Mouse (Mus musculus): ENCODE measurements around the gene Pxk. TPM values are rescaled to one million over a fixed set of nuclear protein-coding genes. Genes with fewer than 3 reads are reported as not detected.

Pxk gene
- polyA plus RNA-seq, 1 experiment from 2014 or later, result 30.2 TPM

GRCm38 (mm10) chr14:8146611-8147223 lies 48.7 kb downstream of the Pxk start:
- Histone ChIP-seq H3K27me3 (ENCODE audit: control insufficient read depth, insufficient read depth, low read length) (no peaks in the 10 kb centered on the region), H3K4me3 (ENCODE audit: control insufficient read depth in 1 of 2, insufficient read depth in 1 of 2, low read depth in 1 of 2, low read length in 2 of 2) (no peak overlapping the region), H3K9me3 (ENCODE audit: control insufficient read depth, low read length) (no peaks in the 10 kb centered on the region), H3K4me1 (ENCODE audit: control insufficient read depth in 2 of 2, insufficient read depth in 2 of 2, low read length in 2 of 2) (peaks cover 5 to 12% of the 10 kb centered on the region in 2 experiments; a peak in 3 of 4 replicates), H3K9ac (ENCODE audit: low read length) (no peak overlapping the region), H3K27ac (replicated peaks in 1 of 2; ENCODE audit: control insufficient read depth in 1 of 2, insufficient read depth in 1 of 2, low read depth in 2 of 2, low read length in 2 of 2) (peak overlapping the region in 1 of 2 experiments; percentile 68; a peak in 1 of 4 replicates), H3K36me3 (ENCODE audit: control insufficient read depth, insufficient read depth, low read length) (peaks cover 68% of the 10 kb centered on the region), H3K4me2 (ENCODE audit: low read length) (no peak overlapping the region)
- WGBS, result 86% methylated on average over 10 of the region's 11 CpGs
- no peak for ATAC-seq (ENCODE audit: insufficient number of reproducible peaks, insufficient read depth, low FRiP score, low read depth)

GRCm38 (mm10) chr14:8148842-8149241 lies 50.8 kb downstream of the Pxk start:
- H3K27ac ChIP-seq (replicated peaks in 1 of 2; ENCODE audit: control insufficient read depth in 1 of 2, insufficient read depth in 1 of 2, low read depth in 2 of 2, low read length in 2 of 2), result no peak overlapping the region
- no peak overlapping the region for H3K4me2 ChIP-seq (ENCODE audit: low read length)
- H3K27me3 ChIP-seq (ENCODE audit: control insufficient read depth, insufficient read depth, low read length), result no peaks in the 10 kb centered on the region
- ATAC-seq (ENCODE audit: insufficient number of reproducible peaks, insufficient read depth, low FRiP score, low read depth), result no peak
- WGBS, result 87% methylated on average over 8 of the region's 8 CpGs
- H3K9ac ChIP-seq (ENCODE audit: low read length), result no peak overlapping the region
- H3K4me3 ChIP-seq (ENCODE audit: control insufficient read depth in 1 of 2, insufficient read depth in 1 of 2, low read depth in 1 of 2, low read length in 2 of 2), result no peak overlapping the region
- peaks cover 5 to 12% of the 10 kb centered on the region in 2 experiments; a peak in 3 of 4 replicates for H3K4me1 ChIP-seq (ENCODE audit: control insufficient read depth in 2 of 2, insufficient read depth in 2 of 2, low read length in 2 of 2)
- H3K9me3 ChIP-seq (ENCODE audit: control insufficient read depth, low read length), result no peaks in the 10 kb centered on the region
- H3K36me3 ChIP-seq (ENCODE audit: control insufficient read depth, insufficient read depth, low read length), result peaks cover 68% of the 10 kb centered on the region

- ATAC-seq (ENCODE audit: insufficient number of reproducible peaks, insufficient read depth, low FRiP score, low read depth), result no peak
- Histone ChIP-seq H3K36me3 (ENCODE audit: control insufficient read depth, insufficient read depth, low read length) (peaks cover 59% of the 10 kb centered on the region), H3K27me3 (ENCODE audit: control insufficient read depth, insufficient read depth, low read length) (no peaks in the 10 kb centered on the region), H3K9ac (ENCODE audit: low read length) (no peak overlapping the region), H3K27ac (replicated peaks in 1 of 2; ENCODE audit: control insufficient read depth in 1 of 2, insufficient read depth in 1 of 2, low read depth in 2 of 2, low read length in 2 of 2) (no peak overlapping the region), H3K9me3 (ENCODE audit: control insufficient read depth, low read length) (no peaks in the 10 kb centered on the region), H3K4me1 (ENCODE audit: control insufficient read depth in 2 of 2, insufficient read depth in 2 of 2, low read length in 2 of 2) (peaks cover 0 to under 1% of the 10 kb centered on the region in 2 experiments; a peak in 1 of 4 replicates), H3K4me2 (ENCODE audit: low read length) (no peak overlapping the region), H3K4me3 (ENCODE audit: control insufficient read depth in 1 of 2, insufficient read depth in 1 of 2, low read depth in 1 of 2, low read length in 2 of 2) (no peak overlapping the region)
- 91% methylated on average over 5 of the region's 5 CpGs for WGBS
Observed at GRCm38 (mm10) chr14:8151757-8152156, 53.7 kb downstream of the Pxk start.

- Histone ChIP-seq H3K27me3 (ENCODE audit: control insufficient read depth, insufficient read depth, low read length) (no peaks in the 10 kb centered on the region), H3K27ac (replicated peaks in 1 of 2; ENCODE audit: control insufficient read depth in 1 of 2, insufficient read depth in 1 of 2, low read depth in 2 of 2, low read length in 2 of 2) (no peak overlapping the region), H3K9ac (ENCODE audit: low read length) (no peak overlapping the region), H3K4me1 (ENCODE audit: control insufficient read depth in 2 of 2, insufficient read depth in 2 of 2, low read length in 2 of 2) (no peaks in the 10 kb centered on the region), H3K36me3 (ENCODE audit: control insufficient read depth, insufficient read depth, low read length) (peaks cover 46% of the 10 kb centered on the region), H3K4me2 (ENCODE audit: low read length) (no peak overlapping the region), H3K4me3 (ENCODE audit: control insufficient read depth in 1 of 2, insufficient read depth in 1 of 2, low read depth in 1 of 2, low read length in 2 of 2) (no peak overlapping the region), H3K9me3 (ENCODE audit: control insufficient read depth, low read length) (no peaks in the 10 kb centered on the region)
- ATAC-seq (ENCODE audit: insufficient number of reproducible peaks, insufficient read depth, low FRiP score, low read depth), result no peak
- 85% methylated on average over 3 of the region's 3 CpGs for WGBS
Observed at GRCm38 (mm10) chr14:8154072-8154471, 56.1 kb downstream of the Pxk start.

GRCm38 (mm10) chr14:8156947-8157346 lies 58.9 kb downstream of the Pxk start:
- no peak overlapping the region for H3K4me2 ChIP-seq (ENCODE audit: low read length)
- no peak overlapping the region for H3K4me3 ChIP-seq (ENCODE audit: control insufficient read depth in 1 of 2, insufficient read depth in 1 of 2, low read depth in 1 of 2, low read length in 2 of 2)
- H3K9me3 ChIP-seq (ENCODE audit: control insufficient read depth, low read length), result no peaks in the 10 kb centered on the region
- H3K27me3 ChIP-seq (ENCODE audit: control insufficient read depth, insufficient read depth, low read length), result no peaks in the 10 kb centered on the region
- H3K27ac ChIP-seq (replicated peaks in 1 of 2; ENCODE audit: control insufficient read depth in 1 of 2, insufficient read depth in 1 of 2, low read depth in 2 of 2, low read length in 2 of 2), result no peak overlapping the region
- H3K36me3 ChIP-seq (ENCODE audit: control insufficient read depth, insufficient read depth, low read length), result peaks cover 51% of the 10 kb centered on the region
- no peak for ATAC-seq (ENCODE audit: insufficient number of reproducible peaks, insufficient read depth, low FRiP score, low read depth)
- WGBS, result 37% methylated on average over 3 of the region's 3 CpGs
- H3K9ac ChIP-seq (ENCODE audit: low read length), result no peak overlapping the region
- H3K4me1 ChIP-seq (ENCODE audit: control insufficient read depth in 2 of 2, insufficient read depth in 2 of 2, low read length in 2 of 2), result no peaks in the 10 kb centered on the region

GRCm38 (mm10) chr14:8158721-8159120 lies 60.7 kb downstream of the Pxk start:
- Histone ChIP-seq H3K9ac (ENCODE audit: low read length) (no peak overlapping the region), H3K27me3 (ENCODE audit: control insufficient read depth, insufficient read depth, low read length) (no peaks in the 10 kb centered on the region), H3K9me3 (ENCODE audit: control insufficient read depth, low read length) (no peaks in the 10 kb centered on the region), H3K27ac (replicated peaks in 1 of 2; ENCODE audit: control insufficient read depth in 1 of 2, insufficient read depth in 1 of 2, low read depth in 2 of 2, low read length in 2 of 2) (no peak overlapping the region), H3K36me3 (ENCODE audit: control insufficient read depth, insufficient read depth, low read length) (peaks cover 52% of the 10 kb centered on the region), H3K4me2 (ENCODE audit: low read length) (no peak overlapping the region), H3K4me1 (ENCODE audit: control insufficient read depth in 2 of 2, insufficient read depth in 2 of 2, low read length in 2 of 2) (no peaks in the 10 kb centered on the region), H3K4me3 (ENCODE audit: control insufficient read depth in 1 of 2, insufficient read depth in 1 of 2, low read depth in 1 of 2, low read length in 2 of 2) (no peak overlapping the region)
- 76% methylated on average over 3 of the region's 3 CpGs for WGBS
- ATAC-seq (ENCODE audit: insufficient number of reproducible peaks, insufficient read depth, low FRiP score, low read depth), result no peak

- Histone ChIP-seq H3K9ac (ENCODE audit: low read length) (no peak overlapping the region), H3K27me3 (ENCODE audit: control insufficient read depth, insufficient read depth, low read length) (no peaks in the 10 kb centered on the region), H3K4me1 (ENCODE audit: control insufficient read depth in 2 of 2, insufficient read depth in 2 of 2, low read length in 2 of 2) (no peaks in the 10 kb centered on the region), H3K4me3 (ENCODE audit: control insufficient read depth in 1 of 2, insufficient read depth in 1 of 2, low read depth in 1 of 2, low read length in 2 of 2) (no peak overlapping the region), H3K27ac (replicated peaks in 1 of 2; ENCODE audit: control insufficient read depth in 1 of 2, insufficient read depth in 1 of 2, low read depth in 2 of 2, low read length in 2 of 2) (0 out of 4 replicates have a peak overlapping the region, but pooled peaks of 1 of the 2 experiments have one; percentile 1), H3K36me3 (ENCODE audit: control insufficient read depth, insufficient read depth, low read length) (peaks cover 54% of the 10 kb centered on the region), H3K4me2 (ENCODE audit: low read length) (no peak overlapping the region), H3K9me3 (ENCODE audit: control insufficient read depth, low read length) (no peaks in the 10 kb centered on the region)
- no peak for ATAC-seq (ENCODE audit: insufficient number of reproducible peaks, insufficient read depth, low FRiP score, low read depth)
- WGBS, result 64% methylated on average over 3 of the region's 3 CpGs
Observed at GRCm38 (mm10) chr14:8159141-8159540, 61.1 kb downstream of the Pxk start.

GRCm38 (mm10) chr14:8161777-8162176 lies 63.8 kb downstream of the Pxk start:
- no peak overlapping the region for H3K4me3 ChIP-seq (ENCODE audit: control insufficient read depth in 1 of 2, insufficient read depth in 1 of 2, low read depth in 1 of 2, low read length in 2 of 2)
- no peak overlapping the region for H3K4me2 ChIP-seq (ENCODE audit: low read length)
- no peaks in the 10 kb centered on the region for H3K27me3 ChIP-seq (ENCODE audit: control insufficient read depth, insufficient read depth, low read length)
- H3K9me3 ChIP-seq (ENCODE audit: control insufficient read depth, low read length), result no peaks in the 10 kb centered on the region
- H3K36me3 ChIP-seq (ENCODE audit: control insufficient read depth, insufficient read depth, low read length), result peaks cover 73% of the 10 kb centered on the region
- no peak overlapping the region for H3K27ac ChIP-seq (replicated peaks in 1 of 2; ENCODE audit: control insufficient read depth in 1 of 2, insufficient read depth in 1 of 2, low read depth in 2 of 2, low read length in 2 of 2)
- ATAC-seq (ENCODE audit: insufficient number of reproducible peaks, insufficient read depth, low FRiP score, low read depth), result no peak
- H3K4me1 ChIP-seq (ENCODE audit: control insufficient read depth in 2 of 2, insufficient read depth in 2 of 2, low read length in 2 of 2), result no peaks in the 10 kb centered on the region
- WGBS, result 87% methylated on average over 2 of the region's 2 CpGs
- no peak overlapping the region for H3K9ac ChIP-seq (ENCODE audit: low read length)

Measured in heart, embryonic 14.5 days (tissue).